Mouse (Mus musculus) liver, embryonic 18 days (tissue): Measurements from ENCODE around the gene Hnrnpu. TPM values are rescaled to one million over a fixed set of nuclear protein-coding genes. Genes with fewer than 3 reads are reported as not detected.

Experiments used
- polyA plus RNA-seq: library from polyadenylated mRNA; depleted of rRNA; stranded (reverse); fragments of >200 nt; gene quantifications from 2 replicates; pipeline ENCODE4 v1.2.3, GENCODE M21; 2012; rRNA removed

The Hnrnpu gene
- 133 and 142 TPM in 2 replicates for polyA plus RNA-seq

GRCm38 (mm10) chr1:178337551-178338317 lies at the start of gene Hnrnpu:
Gene Hnrnpu (minus strand): TSS chr1:178337797.

GRCm38 (mm10) chr1:178318389-178319184 lies 19.0 kb downstream of the Hnrnpu start, which contains the start of gene Cox20:
Gene Cox20 (plus strand): TSS chr1:178319130.

Other genes with a start within 250 kb of the Hnrnpu start
- gene Desi2, start 150.4 kb downstream of the Hnrnpu start, polyA plus RNA-seq = 9.7 and 10.2 TPM in 2 replicates
- gene Cox20, start 18.7 kb downstream of the Hnrnpu start, polyA plus RNA-seq = 45.8 and 47.7 TPM in 2 replicates
- 0.42 and 0.52 TPM in 2 replicates for gene Efcab2, start 68.3 kb upstream of the Hnrnpu start, polyA plus RNA-seq
- gene Kif26b, start 191.3 kb upstream of the Hnrnpu start, polyA plus RNA-seq = 0.02 TPM in 2 replicates